ENCODE assay signal across 30 mouse cellular contexts in the genomic region with DNA sequence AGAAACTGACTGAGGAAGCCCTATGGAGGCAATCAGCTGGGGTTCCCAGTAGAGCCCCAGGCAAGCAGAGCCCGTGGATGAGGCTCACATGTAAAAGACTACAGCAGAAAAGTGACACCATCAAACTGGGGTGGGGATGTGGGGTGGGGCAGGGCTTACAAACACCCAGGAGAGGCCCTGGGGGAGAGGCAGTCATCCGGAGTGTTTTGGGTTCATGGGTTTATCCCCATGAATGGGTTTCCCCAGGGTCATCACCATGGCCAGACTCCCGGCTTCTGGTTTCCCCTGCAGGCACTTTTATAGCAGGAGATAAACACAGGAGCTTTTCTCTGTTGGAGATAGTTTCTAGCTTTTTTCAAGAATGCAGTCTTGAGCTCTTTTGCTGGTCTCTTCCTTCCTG. TPM values are rescaled to one million over a fixed set of nuclear protein-coding genes. Genes with fewer than 3 reads are reported as not detected.
A peak's percentile ranks its signal among the peaks of the same experiment; 100 is the strongest.
DNase-seq lines count a peak whose midpoint lies in the region; ATAC-seq and TF ChIP-seq lines count a peak whose summit lies in the region.
"Had no signal": no experiment of that assay in that cellular context is flagged by ENCODE, and none has a peak within 500 bp of the region (broad histone marks: within the 10 kb centered on the region; RNA-seq: fewer than 3 reads in every experiment).

No protein-coding gene starts in this region.

- 28% methylated on average over 3 of the region's 3 CpGs for WGBS in intestine, embryonic 15.5 days
- WGBS in intestine, embryonic 16.5 days = 39% methylated on average over 3 of the region's 3 CpGs
- WGBS in kidney, embryonic 16.5 days = 19% methylated on average over 3 of the region's 3 CpGs

- H3K4me2 ChIP-seq in intestine, embryonic 15.5 days (replicated peaks) = no peak overlapping the region
- H3K4me2 ChIP-seq in intestine, embryonic 16.5 days (ENCODE audit: low read depth, low read length) = no peak overlapping the region
- H3K4me2 ChIP-seq in kidney, embryonic 16.5 days (replicated peaks; ENCODE audit: low read depth, low read length) = no peak overlapping the region
- H3K4me2 ChIP-seq: embryonic facial prominence, embryonic 15.5 days; heart, embryonic 12.5 days; heart, embryonic 15.5 days; hindbrain, embryonic 13.5 days had no signal

- no peak overlapping the region for H3K27ac ChIP-seq in intestine, embryonic 15.5 days
- no peak overlapping the region for H3K27ac ChIP-seq in intestine, embryonic 16.5 days (ENCODE audit: low read length)
- no peak overlapping the region for H3K27ac ChIP-seq in kidney, embryonic 16.5 days (ENCODE audit: low read length)
- H3K27ac ChIP-seq in ES-Bruce4 (ENCODE audit: insufficient read depth, low read length) = peak overlapping the region; percentile 31; the same call in 1 of the 2 replicates
- H3K27ac ChIP-seq: embryonic facial prominence, embryonic 15.5 days; heart, embryonic 15.5 days; hindbrain, embryonic 10.5 days; hindbrain, embryonic 13.5 days had no signal

- H3K9me3 ChIP-seq in intestine, embryonic 15.5 days = 0 out of 2 replicates have a peak, but pooled peaks cover 3% of the 10 kb centered on the region
- H3K9me3 ChIP-seq in intestine, embryonic 16.5 days (ENCODE audit: control insufficient read depth, low read length) = no peaks in the 10 kb centered on the region
- peaks cover 9% of the 10 kb centered on the region; the same call in 1 of the 2 replicates for H3K9me3 ChIP-seq in kidney, embryonic 16.5 days (ENCODE audit: low read length)
- peaks cover 10% of the 10 kb centered on the region for H3K9me3 ChIP-seq in ES-Bruce4 (replicated peaks; ENCODE audit: control insufficient read depth, insufficient read depth, low read length, poor library complexity, severe bottlenecking)
- H3K9me3 ChIP-seq: embryonic facial prominence, embryonic 15.5 days; G1E; heart, embryonic 12.5 days; heart, embryonic 15.5 days; hindbrain, embryonic 10.5 days; hindbrain, embryonic 13.5 days had no signal

- no peak for DNase-seq in kidney, adult 18-20 months
- peak; percentile 20 for DNase-seq in ZHBTc4 (ENCODE audit: low read depth, low spot score)
- no peak for DNase-seq in frontal cortex, postnatal 14 days (ENCODE audit: low spot score in 2 of 2)
- DNase-seq: adrenal gland, adult 8-10 months; adrenal gland, postnatal 25 days; cerebellum, adult 11-12 months; cerebellum, adult 8-10 months; cerebellum, postnatal 10 days; cerebellum, postnatal 36 days; embryo, embryonic 11 days; forebrain, postnatal 0 days; gastrocnemius, postnatal 10 days; gastrocnemius, postnatal 36 days; heart, postnatal 10 days; heart, postnatal 36 days had no signal

- no peaks in the 10 kb centered on the region for H3K27me3 ChIP-seq in intestine, embryonic 15.5 days (replicated peaks)
- H3K27me3 ChIP-seq in intestine, embryonic 16.5 days (replicated peaks; ENCODE audit: control insufficient read depth, insufficient read depth, low read length) = no peaks in the 10 kb centered on the region
- no peaks in the 10 kb centered on the region for H3K27me3 ChIP-seq in kidney, embryonic 16.5 days (ENCODE audit: insufficient read depth, low read length)
- no peaks in the 10 kb centered on the region for H3K27me3 ChIP-seq in ES-Bruce4 (ENCODE audit: control insufficient read depth, insufficient read depth, low read length, poor library complexity, severe bottlenecking)
- H3K27me3 ChIP-seq: embryonic facial prominence, embryonic 15.5 days; heart, embryonic 12.5 days; heart, embryonic 15.5 days; hindbrain, embryonic 13.5 days had no signal

- TF ChIP-seq CTCF in ES-Bruce4 (IDR thresholded peaks at IDR 0.05; ENCODE audit: low read depth, low read length) = no peak

- no peaks in the 10 kb centered on the region for H3K36me3 ChIP-seq in intestine, embryonic 15.5 days
- no peaks in the 10 kb centered on the region for H3K36me3 ChIP-seq in intestine, embryonic 16.5 days (ENCODE audit: control insufficient read depth, insufficient read depth, low read length)
- no peaks in the 10 kb centered on the region for H3K36me3 ChIP-seq in kidney, embryonic 16.5 days (ENCODE audit: insufficient read depth, low read length)
- no peaks in the 10 kb centered on the region for H3K36me3 ChIP-seq in ES-Bruce4 (ENCODE audit: control insufficient read depth, insufficient read depth, low read length, poor library complexity, severe bottlenecking)
- H3K36me3 ChIP-seq: embryonic facial prominence, embryonic 15.5 days; G1E; heart, embryonic 12.5 days; heart, embryonic 15.5 days; hindbrain, embryonic 10.5 days; hindbrain, embryonic 13.5 days had no signal

- 0 out of 2 replicates have a peak, but pooled peaks have one; percentile 10 for ATAC-seq in intestine, embryonic 15.5 days
- ATAC-seq in intestine, embryonic 16.5 days = no peak
- ATAC-seq in kidney, embryonic 16.5 days (ENCODE audit: low FRiP score, low TSS enrichment) = peak; percentile 67; the same call in 1 of the 2 replicates
- ATAC-seq: activated CD4-positive, CD25-positive, alpha-beta regulatory T cell, adult 4 months; CD4-positive, CD25-positive, alpha-beta regulatory T cell, adult 4 months; forebrain, embryonic 14.5 days; forebrain, postnatal 0 days; hindbrain, embryonic 16.5 days; intestine, postnatal 0 days had no signal

- no peak overlapping the region for H3K9ac ChIP-seq in intestine, embryonic 15.5 days
- H3K9ac ChIP-seq in intestine, embryonic 16.5 days (ENCODE audit: low read depth, low read length) = no peak overlapping the region
- H3K9ac ChIP-seq in kidney, embryonic 16.5 days (replicated peaks; ENCODE audit: low read length) = no peak overlapping the region
- no peak overlapping the region for H3K9ac ChIP-seq in ES-Bruce4 (ENCODE audit: low read depth, poor library complexity, severe bottlenecking)
- H3K9ac ChIP-seq: embryonic facial prominence, embryonic 15.5 days; forebrain, postnatal 0 days; heart, embryonic 12.5 days; heart, embryonic 15.5 days; hindbrain, embryonic 13.5 days had no signal

- H3K4me1 ChIP-seq in intestine, embryonic 15.5 days (replicated peaks) = no peaks in the 10 kb centered on the region
- H3K4me1 ChIP-seq in intestine, embryonic 16.5 days (ENCODE audit: control insufficient read depth, insufficient read depth, low read length) = no peaks in the 10 kb centered on the region
- H3K4me1 ChIP-seq in kidney, embryonic 16.5 days (ENCODE audit: insufficient read depth, low read length) = peaks cover 8% of the 10 kb centered on the region; the same call in 1 of the 2 replicates
- peaks cover 2% of the 10 kb centered on the region for H3K4me1 ChIP-seq in ES-Bruce4 (ENCODE audit: control insufficient read depth, insufficient read depth, low read length)
- H3K4me1 ChIP-seq: heart, embryonic 12.5 days; heart, embryonic 15.5 days; hindbrain, embryonic 10.5 days; hindbrain, embryonic 13.5 days had no signal

- no peak overlapping the region for H3K4me3 ChIP-seq in intestine, embryonic 15.5 days (replicated peaks)
- H3K4me3 ChIP-seq in intestine, embryonic 16.5 days (ENCODE audit: low read length) = no peak overlapping the region
- no peak overlapping the region for H3K4me3 ChIP-seq in kidney, embryonic 16.5 days (ENCODE audit: low read length)
- H3K4me3 ChIP-seq in ES-Bruce4 (ENCODE audit: low read depth, low read length) = no peak overlapping the region
- H3K4me3 ChIP-seq: embryonic facial prominence, embryonic 15.5 days; heart, embryonic 12.5 days; heart, embryonic 15.5 days; hindbrain, embryonic 10.5 days; hindbrain, embryonic 13.5 days had no signal

- no peak for TF ChIP-seq POLR2A in ES-Bruce4 (IDR thresholded peaks at IDR 0.05; ENCODE audit: insufficient read depth, low read length)

- no peak for TF ChIP-seq EP300 in ES-Bruce4 (IDR thresholded peaks at IDR 0.05; ENCODE audit: insufficient read depth, low read depth, low read length)

RNA-seq across cellular contexts. Expression of a gene that starts 39.8 kb away (rescaled TPM):
- 12.0 and 13.6 TPM in 2 replicates for polyA plus RNA-seq in intestine, embryonic 15.5 days (2015; fragmentation: Nextera tagmentation; extraction: Ambion mirVana)
- 16.6 and 16.9 TPM in 2 replicates for polyA plus RNA-seq in intestine, embryonic 16.5 days (2015; fragmentation: Nextera tagmentation; extraction: Ambion mirVana)
- polyA plus RNA-seq in kidney, embryonic 16.5 days (2015; fragmentation: Nextera tagmentation; extraction: Ambion mirVana) = 9.9 and 10.6 TPM in 2 replicates
- polyA plus RNA-seq in ES-Bruce4 (2011; ENCODE audit: insufficient read depth, insufficient read length, low read depth, missing spikeins) = 1.5 TPM in 2 replicates
- polyA plus RNA-seq: activated CD4-positive, CD25-positive, alpha-beta regulatory T cell, adult 4 months; CD4-positive, CD25-positive, alpha-beta regulatory T cell, adult 4 months; G1E had no signal

RNA-seq across cellular contexts. Expression of a gene that starts 43.0 kb away (rescaled TPM):
- 27.3 and 27.7 TPM in 2 replicates for polyA plus RNA-seq in intestine, embryonic 15.5 days (2015; fragmentation: Nextera tagmentation; extraction: Ambion mirVana)
- 24.0 and 25.9 TPM in 2 replicates for polyA plus RNA-seq in intestine, embryonic 16.5 days (2015; fragmentation: Nextera tagmentation; extraction: Ambion mirVana)
- 14.1 TPM in 2 replicates for polyA plus RNA-seq in kidney, embryonic 16.5 days (2015; fragmentation: Nextera tagmentation; extraction: Ambion mirVana)
- polyA plus RNA-seq in ES-Bruce4 (2011; ENCODE audit: insufficient read depth, insufficient read length, low read depth, missing spikeins) = 5.2 and 5.9 TPM in 2 replicates
- polyA plus RNA-seq: activated CD4-positive, CD25-positive, alpha-beta regulatory T cell, adult 4 months; G1E had no signal
